Mouse (Mus musculus) cerebellum, postnatal 36 days (tissue): Measurements from ENCODE around the gene Gm20388.

ENCODE experiments used
- DNase-seq, 2 experiments: peaks; one replicate each; pipeline ENCODE4 v3.0.0; 2021 to 2022; ENCODE audit warnings: mixed read lengths in 2 of 2

Gm20388 gene

GRCm38 (mm10) chr8:123714451-123714850 is 3803.8 kb downstream of the Gm20388 start:
- no peak for DNase-seq

GRCm38 (mm10) chr8:123715916-123716592 is 3805.4 kb downstream of the Gm20388 start:
- no peak for DNase-seq

- no peak for DNase-seq
These were observed 3806.5 kb downstream of the Gm20388 start for GRCm38 (mm10) chr8:123717104-123717503.

GRCm38 (mm10) chr8:123717516-123718490 is 3807.2 kb downstream of the Gm20388 start:
- DNase-seq = no peak

DNA sequence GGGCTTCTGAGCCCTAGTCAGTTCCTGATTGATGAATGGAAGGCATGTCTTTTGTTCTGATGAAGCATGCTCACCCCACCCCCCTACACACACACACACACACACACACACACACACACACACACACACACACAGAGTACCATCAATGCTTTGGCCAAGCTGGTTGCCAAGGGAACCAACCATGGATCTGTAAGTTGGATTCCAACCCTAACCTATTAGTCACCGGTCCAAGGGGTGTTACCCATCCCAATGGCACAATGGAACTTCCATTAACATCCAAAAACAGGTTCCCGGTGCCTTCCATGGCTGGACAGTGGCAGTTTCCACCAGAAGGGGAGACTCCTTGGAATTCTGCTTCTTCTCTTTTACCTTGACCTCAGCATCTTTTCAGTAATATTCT is 3808.1 kb downstream of the Gm20388 start:
- no peak for DNase-seq

DNA sequence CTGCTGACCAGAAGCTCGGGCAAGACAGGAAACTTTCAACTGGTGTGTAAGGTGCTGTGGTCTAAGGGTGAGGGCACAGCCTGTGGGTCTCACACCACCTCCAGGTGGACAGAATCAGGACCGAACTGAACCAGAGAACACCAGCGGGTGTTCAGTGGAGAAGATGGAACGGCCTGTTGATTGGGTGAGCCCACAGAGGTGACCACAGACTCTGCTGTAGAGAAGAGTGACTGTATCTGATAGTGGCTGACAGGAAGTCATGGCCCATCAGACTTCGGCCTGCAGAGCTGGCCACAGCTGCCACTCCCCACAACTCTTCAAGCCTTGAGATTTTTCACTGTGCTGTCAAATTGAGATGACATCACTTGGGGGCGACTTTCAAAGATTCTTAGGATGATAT is 3808.6 kb downstream of the Gm20388 start:
- no peak for DNase-seq

DNA sequence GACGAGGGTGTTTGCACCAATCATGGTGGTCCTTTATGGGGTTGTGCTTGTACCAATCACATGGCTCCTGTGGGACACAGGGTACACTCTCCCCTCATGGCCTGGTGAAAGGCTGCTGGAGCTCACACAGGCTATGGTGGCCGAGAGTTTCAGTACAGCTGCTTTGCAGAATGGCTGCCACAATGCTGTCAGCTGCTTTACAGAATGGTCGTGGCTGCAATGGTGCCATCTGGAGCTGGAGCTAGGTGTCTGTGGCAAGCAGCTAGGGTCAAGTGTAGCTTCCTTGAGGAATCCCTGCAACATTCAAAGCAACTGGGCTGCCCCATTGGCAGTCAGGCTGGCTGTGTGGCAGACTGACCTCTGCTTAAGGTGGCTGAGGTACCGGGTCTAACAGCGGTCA is 3809.2 kb downstream of the Gm20388 start:
- no peak for DNase-seq

DNA sequence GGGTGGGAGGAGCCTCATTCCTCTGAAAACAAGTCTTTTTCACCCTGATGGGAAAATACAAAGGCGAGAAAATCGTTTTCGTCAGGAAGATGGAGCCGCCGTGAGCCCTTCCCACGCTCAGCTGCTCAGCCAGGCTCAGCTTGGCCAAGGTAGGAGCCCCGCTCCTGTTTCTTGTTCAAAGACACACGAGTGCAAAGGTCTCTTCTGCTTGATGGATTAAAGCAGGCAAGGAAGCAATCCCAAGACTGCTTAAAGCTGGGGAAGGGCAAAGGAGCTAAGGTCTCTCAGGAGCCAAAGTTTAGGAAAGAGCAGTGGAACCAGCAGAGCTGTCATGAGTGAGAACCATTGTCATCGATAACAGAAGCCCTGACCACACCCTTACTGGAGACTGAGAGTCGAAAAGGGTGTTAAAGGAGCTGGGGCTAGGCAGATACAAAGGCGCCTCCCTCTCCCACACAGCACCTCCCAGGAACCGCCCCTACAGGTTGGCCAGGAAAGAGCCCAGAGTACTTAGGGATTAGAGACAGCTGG is 3809.9 kb downstream of the Gm20388 start:
- no peak for DNase-seq

DNA sequence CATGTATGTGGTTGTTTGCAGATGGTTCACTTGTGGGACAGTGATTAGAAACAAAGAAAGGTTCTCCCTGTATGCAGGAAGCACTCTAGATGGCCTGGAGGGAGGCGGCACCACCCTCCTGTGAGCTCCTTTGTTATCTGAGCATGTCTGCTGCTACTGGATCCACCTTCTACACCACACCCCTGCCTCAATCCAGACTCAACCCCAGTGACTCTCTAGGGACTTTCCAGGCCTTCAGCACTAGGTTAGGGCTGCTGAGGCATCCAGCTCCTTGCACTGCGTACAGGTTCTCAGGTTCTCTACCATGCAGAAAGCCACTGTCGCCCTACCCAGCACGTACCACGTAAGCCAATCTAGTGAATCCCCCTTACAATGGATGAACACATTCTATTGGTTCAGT is 3811.6 kb downstream of the Gm20388 start:
- no peak for DNase-seq

DNA sequence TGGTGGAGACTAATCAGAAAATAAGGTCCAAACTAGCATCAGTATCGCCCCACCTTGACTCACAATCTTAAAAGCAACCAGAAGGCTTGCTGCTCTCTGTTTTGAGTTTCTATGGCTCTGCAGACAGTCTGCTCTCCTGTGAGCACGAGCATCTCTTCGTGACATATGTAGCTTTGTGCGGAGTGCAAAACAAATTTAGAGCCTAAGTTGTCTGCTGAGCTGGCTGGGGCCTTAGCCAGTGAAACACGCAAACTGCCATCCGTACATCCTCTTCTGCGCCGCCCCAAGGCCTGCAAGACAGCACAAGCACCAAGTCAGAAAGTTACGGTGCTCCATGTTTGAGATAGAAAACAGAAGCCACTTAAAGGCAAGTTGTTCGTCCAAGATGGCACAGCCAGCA is 3814.1 kb downstream of the Gm20388 start:
- DNase-seq = no peak

- no peak for DNase-seq
These were observed 3814.6 kb downstream of the Gm20388 start for GRCm38 (mm10) chr8:123725261-123725660.

DNA sequence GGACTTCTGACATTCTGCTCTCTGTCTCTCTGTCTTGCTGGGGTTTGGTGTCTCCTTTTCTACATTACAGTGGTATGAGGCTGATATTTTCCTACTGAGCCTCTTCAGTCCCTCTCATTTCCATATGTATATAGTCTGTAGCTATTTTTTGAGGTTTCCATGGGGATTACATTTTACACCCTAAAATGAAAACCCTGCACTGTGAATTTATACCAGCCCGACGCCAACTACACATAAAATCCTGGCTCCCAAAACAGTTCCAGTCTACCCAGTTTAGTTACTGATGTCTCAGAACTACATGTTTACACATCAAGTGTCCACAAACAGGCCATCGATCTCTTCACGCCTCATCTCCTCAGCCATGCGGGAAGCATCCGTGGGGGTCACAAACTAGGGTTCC is 3816.1 kb downstream of the Gm20388 start:
- DNase-seq = no peak

- peak in 1 of 2 experiments; percentile 18 for DNase-seq
These were observed 3818.6 kb downstream of the Gm20388 start for GRCm38 (mm10) chr8:123729055-123729785.

- DNase-seq = peak in 1 of 2 experiments; percentile 40
These were observed 3819.3 kb downstream of the Gm20388 start for GRCm38 (mm10) chr8:123729786-123730411.

- DNase-seq = no peak
These were observed 3821.7 kb downstream of the Gm20388 start for GRCm38 (mm10) chr8:123732332-123732731.

GRCm38 (mm10) chr8:123734486-123734885 is 3823.8 kb downstream of the Gm20388 start:
- no peak for DNase-seq

GRCm38 (mm10) chr8:123736974-123737373 is 3826.3 kb downstream of the Gm20388 start:
- DNase-seq = no peak

- DNase-seq = no peak
These were observed 3829.6 kb downstream of the Gm20388 start for GRCm38 (mm10) chr8:123740263-123740662.

DNA sequence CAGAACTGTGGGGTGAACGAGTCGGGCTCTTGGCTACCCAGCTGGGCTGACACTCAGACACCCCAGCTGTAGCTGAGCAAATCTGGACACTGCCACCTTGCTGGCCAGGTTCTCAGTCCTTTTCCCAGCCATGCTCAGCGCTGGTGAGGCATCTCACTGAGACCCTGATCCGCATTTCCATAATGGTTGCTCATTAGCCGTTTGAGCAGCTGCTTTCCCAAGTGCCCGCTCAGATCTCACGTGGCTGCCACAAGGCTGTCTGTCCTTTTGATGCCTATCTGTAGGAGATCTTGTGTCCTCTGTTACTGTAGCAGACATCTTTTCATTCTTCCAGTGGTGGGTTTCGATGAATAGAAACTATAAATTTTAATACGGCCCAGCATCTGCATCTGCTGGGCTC is 3830.6 kb downstream of the Gm20388 start:
- no peak for DNase-seq

GRCm38 (mm10) chr8:123746488-123746887 is 3835.8 kb downstream of the Gm20388 start:
- no peak for DNase-seq

GRCm38 (mm10) chr8:123747772-123748171 is 3837.1 kb downstream of the Gm20388 start:
- no peak for DNase-seq

GRCm38 (mm10) chr8:123750171-123750693 is 3839.6 kb downstream of the Gm20388 start:
- no peak for DNase-seq
